Mouse (Mus musculus): Measurements from ENCODE around the gene Pltp. TPM values are rescaled to one million over a fixed set of nuclear protein-coding genes. Genes with fewer than 3 reads are reported as not detected.
"Not testable (repeated sequence)": the region's sequence is repeated elsewhere in the genome, so short reads cannot be mapped to it uniquely, and the experiment has no call there.

Pltp gene
- polyA plus RNA-seq, 1 experiment from 2014 or later, result 97.3 TPM

- H3K4me3 ChIP-seq (ENCODE audit: low read depth, low read length), result no peak overlapping the region
- peak overlapping the region; percentile 31; the same call in 1 of the 2 replicates for H3K9ac ChIP-seq (ENCODE audit: low read length)
- H3K9me3 ChIP-seq (ENCODE audit: control insufficient read depth, low read length), result no peaks in the 10 kb centered on the region
- H3K4me1 ChIP-seq (ENCODE audit: control insufficient read depth, insufficient read depth, low read length), result peaks cover 8% of the 10 kb centered on the region; the same call in 1 of the 2 replicates
- peak overlapping the region; percentile 22 for H3K27ac ChIP-seq (ENCODE audit: low read depth, low read length)
- DNase-seq (ENCODE audit: low spot score, missing footprints) (no peak), ATAC-seq (ENCODE audit: low FRiP score) (no peak)
- H3K27me3 ChIP-seq (ENCODE audit: control insufficient read depth, insufficient read depth, low read length), result no peaks in the 10 kb centered on the region
- 44% methylated on average over 9 of the region's 9 CpGs for WGBS
- peaks cover 16% of the 10 kb centered on the region for H3K36me3 ChIP-seq (ENCODE audit: control insufficient read depth, insufficient read depth, low read length)
- no peak overlapping the region for H3K4me2 ChIP-seq
These were observed 25.1 kb upstream of the Pltp start for GRCm38 (mm10) chr2:164882619-164883018.

GRCm38 (mm10) chr2:164879568-164880277, 22.2 kb upstream of the Pltp start:
- peak; percentile 100 for DNase-seq (ENCODE audit: low spot score, missing footprints)
- peak overlapping the region; percentile 95 for H3K4me2 ChIP-seq

DNA sequence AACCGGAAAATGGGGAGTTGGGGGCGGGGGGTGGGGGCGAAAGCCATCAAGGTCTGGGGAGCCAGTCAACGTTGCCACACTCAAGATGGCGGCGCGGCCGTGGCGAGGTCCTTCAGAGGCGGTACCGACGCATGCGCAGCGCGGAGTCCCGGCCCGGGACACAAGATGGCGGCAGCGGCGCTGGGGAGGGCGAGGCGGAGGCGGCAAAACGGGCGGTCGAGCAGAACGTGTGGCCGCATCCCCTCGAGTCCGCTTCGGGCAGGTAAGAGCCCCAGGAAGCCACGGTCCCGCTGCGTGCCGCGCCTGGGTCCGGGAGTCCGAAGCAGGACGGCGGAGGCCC, 21.7 kb upstream of the Pltp start, which contains the start of gene Pcif1:
Gene Pcif1 (plus strand): TSS at position 77 of the 340 bp plus-strand sequence.
- Histone ChIP-seq H3K9ac (ENCODE audit: low read length) (peak within 1 kb of the TSS; percentile 100), H3K36me3 (ENCODE audit: control insufficient read depth, insufficient read depth, low read length) (peaks cover 4% of the 10 kb centered on the region; the same call in 1 of the 2 replicates), H3K27ac (ENCODE audit: low read depth, low read length) (peak within 1 kb of the TSS; percentile 100), H3K9me3 (ENCODE audit: control insufficient read depth, low read length) (no peaks in the 10 kb centered on the region), H3K27me3 (ENCODE audit: control insufficient read depth, insufficient read depth, low read length) (no peaks in the 10 kb centered on the region), H3K4me2 (peak within 1 kb of the TSS; percentile 95), H3K4me3 (ENCODE audit: low read depth, low read length) (peak within 1 kb of the TSS; percentile 96), H3K4me1 (ENCODE audit: control insufficient read depth, insufficient read depth, low read length) (peaks cover 8% of the 10 kb centered on the region; the same call in 1 of the 2 replicates)
- DNase-seq (ENCODE audit: low spot score, missing footprints) (peak; percentile 100), ATAC-seq (ENCODE audit: low FRiP score) (peak; percentile 85)
- under 1% methylated on average over 36 of the region's 40 CpGs for WGBS

More at GRCm38 (mm10) chr2:164879568-164880277, 22.2 kb upstream of the Pltp start:
- H3K4me1 ChIP-seq (ENCODE audit: control insufficient read depth, insufficient read depth, low read length), result peaks cover 8% of the 10 kb centered on the region; the same call in 1 of the 2 replicates
- ATAC-seq (ENCODE audit: low FRiP score), result peak; percentile 87
- H3K9me3 ChIP-seq (ENCODE audit: control insufficient read depth, low read length), result no peaks in the 10 kb centered on the region
- no peaks in the 10 kb centered on the region for H3K27me3 ChIP-seq (ENCODE audit: control insufficient read depth, insufficient read depth, low read length)
- under 1% methylated on average over 56 of the region's 72 CpGs for WGBS
- H3K36me3 ChIP-seq (ENCODE audit: control insufficient read depth, insufficient read depth, low read length), result peaks cover 4% of the 10 kb centered on the region; the same call in 1 of the 2 replicates
- H3K4me3 ChIP-seq (ENCODE audit: low read depth, low read length), result peak overlapping the region; percentile 96
- peak overlapping the region; percentile 100 for H3K27ac ChIP-seq (ENCODE audit: low read depth, low read length)
- H3K9ac ChIP-seq (ENCODE audit: low read length), result peak overlapping the region; percentile 100

DNA sequence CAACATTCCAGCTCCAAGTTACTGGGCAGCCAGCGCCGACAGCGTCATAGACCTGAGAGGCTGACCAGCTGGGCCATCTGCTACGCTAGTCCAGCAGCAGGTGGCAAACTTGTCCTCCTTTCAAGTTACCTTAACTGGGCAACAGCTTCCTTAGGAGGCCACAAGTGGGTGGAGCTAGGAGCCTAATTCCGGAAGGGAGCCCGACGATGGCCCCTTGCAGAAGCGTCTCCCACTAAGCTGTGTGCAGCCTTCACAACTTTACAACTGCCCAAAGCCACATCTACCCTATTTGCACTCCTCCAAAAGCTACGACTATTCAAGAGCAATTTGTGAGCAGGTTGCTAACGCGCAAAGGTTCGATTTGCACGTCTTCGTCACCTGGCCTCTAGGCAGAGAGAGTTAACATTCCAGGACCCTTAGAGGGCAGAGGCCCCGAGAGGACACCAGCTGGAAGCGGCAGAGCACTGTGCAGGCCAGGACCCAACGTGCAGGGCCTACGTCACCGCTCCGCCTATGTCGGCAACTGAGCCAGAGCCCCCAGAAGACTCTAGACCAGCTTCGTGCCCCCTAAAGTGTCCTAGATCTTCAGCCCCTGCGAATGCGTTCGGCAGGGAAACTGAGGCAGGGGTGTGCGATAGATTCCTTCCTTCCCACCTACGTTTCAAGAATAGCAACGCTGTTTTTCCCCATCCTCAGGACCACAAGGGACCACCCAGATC, 21.2 kb upstream of the Pltp start:
- peaks cover 8% of the 10 kb centered on the region; the same call in 1 of the 2 replicates for H3K4me1 ChIP-seq (ENCODE audit: control insufficient read depth, insufficient read depth, low read length)

GRCm38 (mm10) chr2:164877376-164878215, 20.1 kb upstream of the Pltp start:
- Histone ChIP-seq H3K9ac (ENCODE audit: low read length) (peak overlapping the region; percentile 100; the same call in 1 of the 2 replicates), H3K4me3 (ENCODE audit: low read depth, low read length) (peak overlapping the region; percentile 96), H3K4me2 (peak overlapping the region; percentile 95)
- not testable (repeated sequence) for H3K9me3 ChIP-seq (ENCODE audit: control insufficient read depth, low read length); H3K4me1 ChIP-seq (ENCODE audit: control insufficient read depth, insufficient read depth, low read length); ATAC-seq (ENCODE audit: low FRiP score); H3K36me3 ChIP-seq (ENCODE audit: control insufficient read depth, insufficient read depth, low read length); H3K27me3 ChIP-seq (ENCODE audit: control insufficient read depth, insufficient read depth, low read length); H3K27ac ChIP-seq (ENCODE audit: low read depth, low read length)
- 68% methylated on average over 11 of the region's 11 CpGs for WGBS
- DNase-seq (ENCODE audit: low spot score, missing footprints), result peak; percentile 84

More for the DNA sequence above, 21.2 kb upstream of the Pltp start:
- DNase-seq (ENCODE audit: low spot score, missing footprints) (peak; percentile 94), ATAC-seq (ENCODE audit: low FRiP score) (peak; percentile 49)
- WGBS, result 3% methylated on average over 28 of the region's 28 CpGs
- no peaks in the 10 kb centered on the region for H3K9me3 ChIP-seq (ENCODE audit: control insufficient read depth, low read length)
- H3K4me3 ChIP-seq (ENCODE audit: low read depth, low read length), result peak overlapping the region; percentile 96
- H3K4me2 ChIP-seq, result peak overlapping the region; percentile 95
- no peaks in the 10 kb centered on the region for H3K27me3 ChIP-seq (ENCODE audit: control insufficient read depth, insufficient read depth, low read length)
- peak overlapping the region; percentile 100 for H3K9ac ChIP-seq (ENCODE audit: low read length)
- peak overlapping the region; percentile 100 for H3K27ac ChIP-seq (ENCODE audit: low read depth, low read length)
- no peaks in the 10 kb centered on the region for H3K36me3 ChIP-seq (ENCODE audit: control insufficient read depth, insufficient read depth, low read length)

DNA sequence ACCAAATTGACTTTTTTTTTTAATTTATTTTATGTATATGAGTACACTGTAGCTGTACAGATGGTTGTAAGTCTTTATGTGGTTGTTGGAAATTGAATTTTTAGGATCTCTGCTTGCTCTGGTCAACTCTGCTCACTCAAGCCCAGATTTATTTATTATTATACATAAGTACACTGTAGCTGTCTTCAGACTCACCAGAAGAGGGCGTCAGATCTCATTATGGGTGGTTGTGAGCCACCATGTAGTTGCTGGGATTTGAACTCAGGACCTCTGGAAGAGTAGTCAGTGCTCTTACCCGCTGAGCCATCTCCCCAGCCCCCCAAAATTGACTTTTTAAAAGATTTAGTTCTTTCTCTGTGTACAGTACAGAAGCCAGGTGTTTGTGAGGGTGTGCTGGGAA, 18.1 kb upstream of the Pltp start:
- not testable (repeated sequence) for ATAC-seq (ENCODE audit: low FRiP score); H3K4me1 ChIP-seq (ENCODE audit: control insufficient read depth, insufficient read depth, low read length); H3K27ac ChIP-seq (ENCODE audit: low read depth, low read length); H3K4me3 ChIP-seq (ENCODE audit: low read depth, low read length); DNase-seq (ENCODE audit: low spot score, missing footprints); H3K9me3 ChIP-seq (ENCODE audit: control insufficient read depth, low read length); H3K36me3 ChIP-seq (ENCODE audit: control insufficient read depth, insufficient read depth, low read length); H3K4me2 ChIP-seq; H3K27me3 ChIP-seq (ENCODE audit: control insufficient read depth, insufficient read depth, low read length); H3K9ac ChIP-seq (ENCODE audit: low read length)
- 49% methylated on average over 2 of the region's 2 CpGs for WGBS

- DNase-seq (ENCODE audit: low spot score, missing footprints), result no peak
- 38% methylated on average over 1 of the region's 1 CpGs for WGBS
These were observed 16.8 kb upstream of the Pltp start for GRCm38 (mm10) chr2:164874239-164874769.

GRCm38 (mm10) chr2:164873621-164874020, 16.1 kb upstream of the Pltp start:
- Histone ChIP-seq H3K4me2 (no peak overlapping the region), H3K27me3 (ENCODE audit: control insufficient read depth, insufficient read depth, low read length) (no peaks in the 10 kb centered on the region), H3K27ac (ENCODE audit: low read depth, low read length) (no peak overlapping the region), H3K9me3 (ENCODE audit: control insufficient read depth, low read length) (no peaks in the 10 kb centered on the region), H3K4me3 (ENCODE audit: low read depth, low read length) (no peak overlapping the region), H3K9ac (ENCODE audit: low read length) (no peak overlapping the region), H3K36me3 (ENCODE audit: control insufficient read depth, insufficient read depth, low read length) (no peaks in the 10 kb centered on the region), H3K4me1 (ENCODE audit: control insufficient read depth, insufficient read depth, low read length) (peaks cover 4% of the 10 kb centered on the region; the same call in 1 of the 2 replicates)
- DNase-seq (ENCODE audit: low spot score, missing footprints) (no peak), ATAC-seq (ENCODE audit: low FRiP score) (no peak)
- 78% methylated on average over 3 of the region's 3 CpGs for WGBS

More at GRCm38 (mm10) chr2:164874239-164874769, 16.8 kb upstream of the Pltp start:
- no peaks in the 10 kb centered on the region for H3K27me3 ChIP-seq (ENCODE audit: control insufficient read depth, insufficient read depth, low read length)
- H3K4me2 ChIP-seq, result no peak overlapping the region
- no peak overlapping the region for H3K4me3 ChIP-seq (ENCODE audit: low read depth, low read length)
- H3K27ac ChIP-seq (ENCODE audit: low read depth, low read length), result no peak overlapping the region
- no peak overlapping the region for H3K9ac ChIP-seq (ENCODE audit: low read length)
- H3K4me1 ChIP-seq (ENCODE audit: control insufficient read depth, insufficient read depth, low read length), result peaks cover 4% of the 10 kb centered on the region; the same call in 1 of the 2 replicates
- no peak for ATAC-seq (ENCODE audit: low FRiP score)
- no peaks in the 10 kb centered on the region for H3K36me3 ChIP-seq (ENCODE audit: control insufficient read depth, insufficient read depth, low read length)
- H3K9me3 ChIP-seq (ENCODE audit: control insufficient read depth, low read length), result no peaks in the 10 kb centered on the region
